In the genomic region with DNA sequence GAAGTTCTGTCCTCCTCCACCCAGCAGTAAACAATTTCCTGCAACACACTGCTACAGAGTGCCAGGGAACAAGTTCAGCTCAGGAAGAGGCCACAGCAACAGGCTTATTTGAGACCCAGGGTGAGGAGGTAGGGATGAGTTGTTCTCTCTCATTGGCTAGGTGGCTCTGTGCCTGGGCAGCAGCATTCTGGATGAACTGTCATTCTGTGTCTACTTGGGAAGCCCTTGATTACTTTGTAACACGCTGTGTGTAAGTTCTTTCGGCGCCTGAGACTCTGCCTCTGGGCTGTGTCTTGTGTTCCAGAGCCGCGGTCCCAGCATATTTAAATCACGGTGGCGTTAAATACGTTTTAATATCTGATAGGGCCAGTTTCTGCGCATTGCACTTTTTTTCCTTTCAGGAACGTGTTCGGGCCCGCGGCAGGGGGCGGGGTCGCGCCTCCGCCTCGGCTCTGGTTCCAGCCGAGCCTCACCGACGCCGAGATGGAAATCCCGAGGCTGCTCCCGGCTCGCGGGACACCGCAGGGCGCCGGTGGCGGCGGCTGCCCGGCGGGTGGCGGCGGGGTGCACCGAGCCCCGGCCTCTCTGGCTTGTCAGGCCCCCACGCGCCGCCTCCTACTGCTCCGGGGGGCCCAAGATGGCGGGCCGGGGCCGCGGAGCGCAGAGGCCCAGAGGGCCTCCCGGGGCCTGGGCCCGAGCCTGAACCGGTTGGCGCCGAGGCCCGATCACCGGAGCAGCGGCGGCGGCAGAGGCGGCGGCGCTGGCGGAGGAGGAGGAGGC, we compare ENCODE assay signal across 8 mouse cellular contexts. TPM values are rescaled to one million over a fixed set of nuclear protein-coding genes. Genes with fewer than 3 reads are reported as not detected.
A peak's percentile ranks its signal among the peaks of the same experiment; 100 is the strongest.
DNase-seq lines count a peak whose midpoint lies in the region; ATAC-seq and TF ChIP-seq lines count a peak whose summit lies in the region.
"Not testable (repeated sequence)": the region's sequence is repeated elsewhere in the genome, so short reads cannot be mapped to it uniquely, and the experiment has no call there.

A gene (plus strand): TSS at position 378 of the 780 bp plus-strand sequence.

- H3K4me2 ChIP-seq in heart, embryonic 14.5 days (ENCODE audit: low read length); intestine, embryonic 15.5 days (replicated peaks); midbrain, embryonic 11.5 days: not testable (repeated sequence)
- peak within 1 kb of the TSS; percentile 38; the same call in 1 of the 2 replicates for H3K4me2 ChIP-seq in liver, embryonic 12.5 days

- ATAC-seq in activated CD4-positive, CD25-positive, alpha-beta regulatory T cell, adult 4 months = peak; percentile 69
- peak; percentile 36; the same call in 1 of the 2 replicates for ATAC-seq in heart, embryonic 14.5 days (ENCODE audit: insufficient number of reproducible peaks, insufficient read depth, low FRiP score, low read depth)
- ATAC-seq in intestine, embryonic 15.5 days = peak; percentile 81
- ATAC-seq in liver, embryonic 12.5 days = peak; percentile 67
- peak; percentile 77 for ATAC-seq in midbrain, embryonic 11.5 days (ENCODE audit: low FRiP score)

- H3K4me1 ChIP-seq in forebrain, embryonic 10.5 days; heart, embryonic 14.5 days (ENCODE audit: control insufficient read depth in 2 of 2, insufficient read depth in 2 of 2, low read length in 2 of 2); intestine, embryonic 15.5 days (replicated peaks); liver, embryonic 12.5 days; midbrain, embryonic 11.5 days (ENCODE audit: control insufficient read depth, insufficient read depth, low read length); small intestine, adult 2 months (ENCODE audit: control insufficient read depth, insufficient read depth, insufficient read length, low read length): not testable (repeated sequence)

- not testable (repeated sequence) for H3K36me3 ChIP-seq in forebrain, embryonic 10.5 days (replicated peaks); heart, embryonic 14.5 days (ENCODE audit: control insufficient read depth, insufficient read depth, low read length); intestine, embryonic 15.5 days; liver, embryonic 12.5 days; midbrain, embryonic 11.5 days (ENCODE audit: control insufficient read depth, insufficient read depth, low read length); small intestine, adult 2 months (ENCODE audit: control insufficient read depth, insufficient read depth, low read length)

- not testable (repeated sequence) for DNase-seq in forebrain, embryonic 10.5 days (ENCODE audit: extremely low spot score, low spot score); left cerebral cortex, adult 18-20 months (ENCODE audit: low spot score in 2 of 2); midbrain, embryonic 11.5 days (ENCODE audit: low spot score, missing footprints)

- WGBS in forebrain, embryonic 10.5 days = no CpG with 5 or more reads among the region's 60 CpGs
- no CpG with 5 or more reads among the region's 60 CpGs for WGBS in heart, embryonic 14.5 days
- WGBS in intestine, embryonic 15.5 days = no CpG with 5 or more reads among the region's 60 CpGs
- no CpG with 5 or more reads among the region's 60 CpGs for WGBS in liver, embryonic 12.5 days (ENCODE audit: insufficient replicate concordance)
- WGBS in midbrain, embryonic 11.5 days = no CpG with 5 or more reads among the region's 60 CpGs
- WGBS in small intestine, adult 2 months = no CpG with 5 or more reads among the region's 60 CpGs

- H3K9me3 ChIP-seq in forebrain, embryonic 10.5 days; heart, embryonic 14.5 days (ENCODE audit: control insufficient read depth, low read length); intestine, embryonic 15.5 days; liver, embryonic 12.5 days (replicated peaks); midbrain, embryonic 11.5 days (ENCODE audit: control insufficient read depth, low read length): not testable (repeated sequence)

- not testable (repeated sequence) for TF ChIP-seq CTCF in small intestine, adult 2 months (IDR thresholded peaks at IDR 0.05; ENCODE audit: extremely low read depth, insufficient read length, insufficient replicate concordance, low read depth, low read length)

- H3K27ac ChIP-seq in forebrain, embryonic 10.5 days; heart, embryonic 14.5 days (replicated peaks in 1 of 2; ENCODE audit: control insufficient read depth in 1 of 2, insufficient read depth in 1 of 2, low read depth in 2 of 2, low read length in 2 of 2); intestine, embryonic 15.5 days; liver, embryonic 12.5 days; midbrain, embryonic 11.5 days (ENCODE audit: low read depth, low read length); small intestine, adult 2 months (ENCODE audit: insufficient read depth, low read depth, low read length): not testable (repeated sequence)

- not testable (repeated sequence) for H3K9ac ChIP-seq in heart, embryonic 14.5 days (ENCODE audit: low read length); intestine, embryonic 15.5 days; liver, embryonic 12.5 days; midbrain, embryonic 11.5 days (ENCODE audit: low read length)

- not testable (repeated sequence) for H3K27me3 ChIP-seq in forebrain, embryonic 10.5 days (ENCODE audit: poor library complexity, severe bottlenecking); heart, embryonic 14.5 days (ENCODE audit: control insufficient read depth, insufficient read depth, low read length); intestine, embryonic 15.5 days (replicated peaks); liver, embryonic 12.5 days (replicated peaks); midbrain, embryonic 11.5 days (ENCODE audit: control insufficient read depth, insufficient read depth, low read length); small intestine, adult 2 months (ENCODE audit: control insufficient read depth, insufficient read depth, low read length)

- TF ChIP-seq POLR2A in small intestine, adult 2 months (IDR thresholded peaks at IDR 0.05; ENCODE audit: low read depth, low read length) = not testable (repeated sequence)

- peak within 1 kb of the TSS; percentile 32; the same call in 1 of the 2 replicates for H3K4me3 ChIP-seq in forebrain, embryonic 10.5 days
- peak within 1 kb of the TSS in 1 of 2 experiments; percentile 16; a peak in 1 of 4 replicates for H3K4me3 ChIP-seq in heart, embryonic 14.5 days (ENCODE audit: control insufficient read depth in 1 of 2, insufficient read depth in 1 of 2, low read depth in 1 of 2, low read length in 2 of 2)
- peak within 1 kb of the TSS; percentile 23; the same call in 1 of the 2 replicates for H3K4me3 ChIP-seq in intestine, embryonic 15.5 days (replicated peaks)
- peak within 1 kb of the TSS; percentile 43 for H3K4me3 ChIP-seq in liver, embryonic 12.5 days
- H3K4me3 ChIP-seq in midbrain, embryonic 11.5 days (ENCODE audit: low read depth, low read length) = peak within 1 kb of the TSS; percentile 24; the same call in 1 of the 2 replicates
- H3K4me3 ChIP-seq in small intestine, adult 2 months (ENCODE audit: low read depth, low read length) = peak within 1 kb of the TSS; percentile 43

RNA-seq across cellular contexts. Expression of the gene that starts here (rescaled TPM):
- polyA plus RNA-seq in activated CD4-positive, CD25-positive, alpha-beta regulatory T cell, adult 4 months (2017; shearing (Covaris generic)) = 1 to 10 TPM; 2.2 to 3.1 TPM
- polyA plus RNA-seq in forebrain, embryonic 10.5 days (2016; fragmentation: Nextera tagmentation; extraction: Ambion mirVana) = 1.1 and 1.3 TPM in 2 replicates
- polyA plus RNA-seq in heart, embryonic 14.5 days (2014; fragmentation: Nextera tagmentation; extraction: Ambion mirVana) = 0.98 and 1.4 TPM in 2 replicates
- 1.2 and 1.6 TPM in 2 replicates for polyA plus RNA-seq in intestine, embryonic 15.5 days (2015; fragmentation: Nextera tagmentation; extraction: Ambion mirVana)
- 10 to 100 TPM; 22.8 to 24.4 TPM for total RNA-seq in left cerebral cortex, adult 18-20 months (2021)
- 0.41 and 0.50 TPM in 2 replicates for polyA plus RNA-seq in liver, embryonic 12.5 days (2016; fragmentation: Nextera tagmentation; extraction: Ambion mirVana)
- polyA plus RNA-seq in midbrain, embryonic 11.5 days (2014; fragmentation: Nextera tagmentation; extraction: Ambion mirVana) = 1.6 and 2.0 TPM in 2 replicates
- polyA plus RNA-seq in small intestine, adult 2 months (2012; rRNA removed) = 1.1 TPM in 2 replicates

Comparison
In these comparisons a context has a peak if more than half of its experiments do, and no peak if none do; other contexts are left out.
1. Peak in ATAC-seq, H3K4me3 ChIP-seq and H3K4me2 ChIP-seq in liver, embryonic 12.5 days; RNA of the gene not detected or under 1 TPM.